Mouse (Mus musculus) kidney, adult 8-10 months (tissue): ENCODE measurements around the gene Robo3.

Experiments used
- DNase-seq, 2 experiments: peaks; one replicate each; pipeline ENCODE4 v3.0.0; 2022

The Robo3 gene

GRCm38 (mm10) chr9:37368081-37368830 lies 64.8 kb downstream of the Robo3 start:
- no peak for DNase-seq

- DNase-seq: no peak
Observed at GRCm38 (mm10) chr9:37367301-37368080, 65.6 kb downstream of the Robo3 start, which contains the start of gene Hepacam. Gene Hepacam (plus strand): TSS chr9:37367351.

GRCm38 (mm10) chr9:37365706-37366105 lies 67.3 kb downstream of the Robo3 start:
- no peak for DNase-seq
